Mouse (Mus musculus) heart, embryonic 14.5 days (tissue): Measurements from ENCODE around the gene Slc37a3. TPM values are rescaled to one million over a fixed set of nuclear protein-coding genes. Genes with fewer than 3 reads are reported as not detected.
A peak's percentile ranks its signal among the peaks of the same experiment; 100 is the strongest.

ENCODE experiments used
- ATAC-seq: fragments of 200-750 bp; cut with Nextera tagmentation; 2 replicates; pipeline ENCODE4 v1.8.0; 2017; ENCODE audit warnings: low read depth, moderate TSS enrichment; ENCODE audit not compliant: insufficient number of reproducible peaks, insufficient read depth, low FRiP score
- H3K27ac ChIP-seq, 2 experiments: fragments of 200-500 bp in 1 of 2; fragments of 300-500 bp in 1 of 2; sonication (generic) in 1 of 2; replicated peaks in 1 of 2; 2 replicates each; pipeline ENCODE4 v1.5.1; 2012 to 2014; ENCODE audit warnings: low read depth in 2 of 2, low read length in 2 of 2, control low read depth in 1 of 2, mild to moderate bottlenecking in 1 of 2, mixed read lengths in 1 of 2; ENCODE audit not compliant: control insufficient read depth in 1 of 2, insufficient read depth in 1 of 2
- H3K27me3 ChIP-seq: fragments of 300-500 bp; sonication (generic); 2 replicates; pipeline ENCODE4 v1.6.1; 2014; ENCODE audit warnings: mild to moderate bottlenecking, low read length, control low read depth; ENCODE audit not compliant: control insufficient read depth, insufficient read depth
- H3K36me3 ChIP-seq: fragments of 300-500 bp; sonication (generic); 2 replicates; pipeline ENCODE4 v1.6.1; 2014; ENCODE audit warnings: mild to moderate bottlenecking, control low read depth, low read length, mixed read lengths; ENCODE audit not compliant: control insufficient read depth, insufficient read depth
- H3K4me1 ChIP-seq, 2 experiments: fragments of 200-500 bp in 1 of 2; fragments of 300-500 bp in 1 of 2; sonication (generic) in 1 of 2; 2 replicates each; pipeline ENCODE4 v1.6.1; 2012 to 2014; ENCODE audit warnings: low read length in 2 of 2, control low read depth in 1 of 2, mixed read lengths in 1 of 2; ENCODE audit not compliant: control insufficient read depth in 2 of 2, insufficient read depth in 2 of 2
- H3K4me2 ChIP-seq: fragments of 300-500 bp; sonication (generic); 2 replicates; pipeline ENCODE4 v1.6.1; 2014; ENCODE audit warnings: mild to moderate bottlenecking, low read length
- H3K4me3 ChIP-seq, 2 experiments: fragments of 200-500 bp in 1 of 2; fragments of 300-500 bp in 1 of 2; sonication (generic) in 1 of 2; 2 replicates each; pipeline ENCODE4 v1.5.1; 2012 to 2014; ENCODE audit warnings: low read length in 2 of 2, mild to moderate bottlenecking in 2 of 2, control low read depth in 1 of 2, low read depth in 1 of 2, moderate library complexity in 1 of 2; ENCODE audit not compliant: control insufficient read depth in 1 of 2, insufficient read depth in 1 of 2
- H3K9ac ChIP-seq: fragments of 300-500 bp; sonication (generic); 2 replicates; pipeline ENCODE4 v1.6.1; 2014; ENCODE audit warnings: mild to moderate bottlenecking, low read length
- H3K9me3 ChIP-seq: fragments of 300-500 bp; sonication (generic); 2 replicates; pipeline ENCODE4 v1.6.1; 2016; ENCODE audit warnings: low read length, control low read depth; ENCODE audit not compliant: control insufficient read depth
- WGBS: fragments of 180-500 bp; shearing (Covaris S2); extraction: QIAGEN DNeasy Blood & Tissue Kit; methylation state at CpG from one replicate; pipeline ENCODE4 v1.1.7; 2014; 5-methylcytosine and 5-hydroxymethylcytosine counted together
- polyA plus RNA-seq: library from polyadenylated mRNA; unstranded; fragments of >200 nt; fragmentation: Nextera tagmentation; extraction: Ambion mirVana; gene quantifications from 2 replicates; pipeline ENCODE4 v1.2.1, GENCODE M21; 2014

Slc37a3 gene
- polyA plus RNA-seq, 1 experiment from 2014 or later = 35.9 TPM

DNA sequence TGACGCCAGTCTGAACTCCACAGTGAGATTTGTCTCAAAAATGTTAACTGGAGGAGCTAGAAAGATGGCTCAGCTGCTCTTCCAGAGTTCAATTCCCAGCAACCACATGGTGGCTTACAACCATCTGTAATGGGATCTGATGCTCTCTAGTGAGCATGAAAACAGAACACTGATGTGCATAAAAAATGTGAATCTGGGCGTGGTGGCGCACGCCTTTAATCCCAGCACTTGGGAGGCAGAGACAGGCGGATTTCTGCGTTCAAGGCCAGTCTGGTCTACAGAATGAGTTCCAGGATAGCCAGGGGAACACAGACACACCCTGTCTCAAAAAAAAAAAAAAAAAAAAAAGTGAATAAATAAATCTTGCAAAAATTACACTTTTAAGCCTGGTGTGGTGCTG, 19.6 kb upstream of the Slc37a3 start:
- Histone ChIP-seq H3K4me2 (no peak overlapping the region), H3K9me3 (no peaks in the 10 kb centered on the region), H3K36me3 (peaks cover 27% of the 10 kb centered on the region), H3K9ac (no peak overlapping the region), H3K4me3 (no peak overlapping the region), H3K27me3 (no peaks in the 10 kb centered on the region), H3K27ac (no peak overlapping the region), H3K4me1 (no peaks in the 10 kb centered on the region)
- ATAC-seq = no peak
- WGBS = 96% methylated on average over 6 of the region's 6 CpGs

DNA sequence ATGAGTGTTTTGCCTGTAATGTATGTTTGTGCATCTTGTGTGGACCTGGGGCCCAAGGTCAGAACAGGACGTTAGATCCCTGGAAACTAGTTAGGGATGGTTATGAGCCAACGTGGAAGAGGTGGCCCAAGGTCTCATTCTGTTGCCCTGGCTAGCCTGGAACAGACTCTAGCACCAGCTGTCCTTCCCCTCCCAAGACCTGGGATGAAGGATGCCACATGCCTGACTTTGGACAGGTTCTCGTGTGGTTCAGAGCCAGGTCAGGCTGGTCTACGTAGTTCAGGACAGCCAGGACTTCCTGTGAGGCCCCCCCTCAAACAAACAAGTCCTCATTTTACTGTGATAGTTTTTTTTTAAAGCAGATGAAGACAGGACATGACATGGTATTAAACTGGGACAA, 18.4 kb upstream of the Slc37a3 start:
- no peak overlapping the region for H3K9ac ChIP-seq
- 74% methylated on average over 4 of the region's 4 CpGs for WGBS
- H3K4me1 ChIP-seq = no peaks in the 10 kb centered on the region
- H3K27me3 ChIP-seq = no peaks in the 10 kb centered on the region
- peaks cover 27% of the 10 kb centered on the region for H3K36me3 ChIP-seq
- ATAC-seq = no peak
- no peak overlapping the region for H3K27ac ChIP-seq
- no peak overlapping the region for H3K4me2 ChIP-seq
- no peaks in the 10 kb centered on the region for H3K9me3 ChIP-seq
- H3K4me3 ChIP-seq = no peak overlapping the region

DNA sequence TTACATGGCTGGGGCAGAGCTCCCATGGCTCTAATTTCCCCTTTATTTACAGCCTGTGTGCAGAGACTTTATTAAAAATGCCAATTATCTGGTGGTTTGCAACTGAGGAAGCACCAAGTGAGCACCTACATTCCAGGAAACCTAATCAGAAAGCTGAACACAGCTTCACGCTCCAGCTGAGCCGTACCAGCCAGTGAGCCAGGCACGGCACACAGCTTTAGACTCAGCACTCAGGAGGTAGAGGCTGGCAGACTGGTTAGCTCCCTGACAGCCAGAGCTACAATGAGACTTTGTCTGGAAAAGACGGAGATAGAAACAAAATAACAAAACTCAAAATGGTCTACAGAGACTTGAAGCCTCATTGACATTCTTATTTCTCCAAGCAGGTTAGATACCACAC, 18.0 kb upstream of the Slc37a3 start:
- H3K27ac ChIP-seq = no peak overlapping the region
- no peak for ATAC-seq

DNA sequence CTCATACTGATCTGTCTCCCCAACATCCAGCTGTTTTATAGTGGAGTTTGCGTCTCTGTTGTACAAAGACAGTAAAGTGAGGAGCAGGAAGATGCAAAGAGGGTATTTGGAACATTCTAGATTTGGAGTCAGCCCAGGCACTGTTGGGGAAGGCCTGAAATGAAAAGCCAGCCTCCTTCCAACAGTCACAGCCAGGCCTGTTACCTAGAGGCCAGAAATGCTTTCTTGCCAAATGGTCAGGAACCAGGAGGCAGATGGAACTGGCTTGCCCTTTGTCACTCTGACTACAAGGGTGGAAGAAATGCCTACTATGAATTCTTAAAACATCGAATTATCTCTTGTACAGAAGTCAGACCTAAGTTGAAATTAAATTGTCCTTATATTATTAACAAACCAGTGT, 12.5 kb upstream of the Slc37a3 start:
- no peaks in the 10 kb centered on the region for H3K27me3 ChIP-seq
- H3K4me2 ChIP-seq = no peak overlapping the region
- H3K4me3 ChIP-seq = no peak overlapping the region
- 87% methylated on average over 2 of the region's 2 CpGs for WGBS
- ATAC-seq = no peak
- H3K9me3 ChIP-seq = no peaks in the 10 kb centered on the region
- H3K36me3 ChIP-seq = no peaks in the 10 kb centered on the region
- no peak overlapping the region for H3K27ac ChIP-seq
- H3K9ac ChIP-seq = no peak overlapping the region
- no peaks in the 10 kb centered on the region for H3K4me1 ChIP-seq

More for the DNA sequence above, 18.0 kb upstream of the Slc37a3 start:
- Histone ChIP-seq H3K36me3 (peaks cover 25% of the 10 kb centered on the region), H3K4me2 (no peak overlapping the region), H3K9ac (no peak overlapping the region), H3K27me3 (no peaks in the 10 kb centered on the region), H3K4me1 (no peaks in the 10 kb centered on the region), H3K9me3 (no peaks in the 10 kb centered on the region), H3K4me3 (no peak overlapping the region)
- WGBS = 78% methylated on average over 4 of the region's 4 CpGs

DNA sequence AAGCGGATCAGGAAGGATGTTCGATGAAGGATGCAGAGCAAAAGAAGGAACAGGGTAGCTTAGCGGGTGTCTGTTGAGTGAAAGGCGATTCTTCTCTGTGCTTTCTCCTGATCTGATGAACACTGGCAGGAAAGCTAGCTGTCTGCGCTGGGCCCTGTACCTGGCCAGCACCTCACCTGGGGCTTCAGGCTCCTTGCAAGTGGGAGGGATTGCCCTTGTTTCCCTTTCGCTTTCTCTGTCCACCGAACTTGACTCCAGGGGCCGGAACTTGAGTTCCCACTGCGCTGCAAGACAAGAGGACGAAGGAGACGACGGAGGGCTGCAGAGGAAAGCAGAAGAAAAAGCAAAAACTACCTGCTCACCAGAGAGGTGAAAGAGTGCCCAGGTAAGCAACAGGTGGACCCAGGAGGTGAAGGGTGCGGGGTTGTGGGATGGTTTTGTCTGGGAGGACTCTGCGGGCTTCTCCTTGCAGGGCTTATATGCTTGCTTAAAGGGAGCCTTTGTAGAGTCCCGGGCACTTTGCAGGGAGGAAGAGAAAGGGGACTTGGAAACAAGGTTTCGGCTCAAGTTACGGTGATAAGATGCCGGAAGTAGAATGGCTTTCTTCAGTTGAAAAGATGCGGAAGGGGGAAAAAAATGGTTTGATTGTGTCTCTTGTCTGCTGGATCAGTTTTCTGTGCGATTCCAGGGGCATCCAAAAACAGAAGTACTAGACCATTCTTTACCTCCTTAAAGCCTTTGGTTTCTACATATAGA, 3.8 kb upstream of the Slc37a3 start, which contains the start of gene Rab19:
TSS of gene Rab19 (plus strand) at position 51 of the 756 bp plus-strand sequence.
- no peak for ATAC-seq
- peaks cover 2 to 7% of the 10 kb centered on the region in 2 experiments; a peak in 3 of 4 replicates for H3K4me1 ChIP-seq
- no peak within 1 kb of the TSS for H3K27ac ChIP-seq
- 4% methylated on average over 20 of the region's 20 CpGs for WGBS
- peak within 1 kb of the TSS; percentile 41 to 50 for H3K4me3 ChIP-seq
- H3K4me2 ChIP-seq = peak within 1 kb of the TSS; percentile 84
- no peaks in the 10 kb centered on the region for H3K9me3 ChIP-seq
- 0 out of 2 replicates have a peak, but pooled peaks cover 2% of the 10 kb centered on the region for H3K27me3 ChIP-seq
- H3K9ac ChIP-seq = peak within 1 kb of the TSS; percentile 68
- H3K36me3 ChIP-seq = no peaks in the 10 kb centered on the region

DNA sequence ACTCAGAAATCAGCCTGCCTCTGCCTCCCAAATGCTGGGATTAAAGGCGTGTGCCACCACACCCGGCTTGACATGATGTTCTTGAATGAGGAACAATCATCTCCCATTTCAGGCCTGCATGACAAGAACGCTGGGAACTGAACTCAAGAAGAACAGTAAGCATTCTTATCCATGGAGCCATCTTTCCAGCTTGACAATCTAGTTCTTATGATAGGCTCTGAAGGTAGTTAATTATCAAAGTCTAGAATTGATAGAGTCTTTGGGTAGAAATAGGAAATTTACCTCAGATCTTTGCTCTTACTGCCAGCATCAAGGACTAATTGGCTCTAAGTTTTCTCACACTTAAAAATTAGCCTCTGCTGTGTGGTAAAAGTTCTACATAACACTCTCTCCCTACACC, 2.8 kb upstream of the Slc37a3 start:
- Histone ChIP-seq H3K4me1 (peaks cover 2 to 8% of the 10 kb centered on the region in 2 experiments; a peak in 3 of 4 replicates), H3K4me3 (no peak overlapping the region), H3K27me3 (0 out of 2 replicates have a peak, but pooled peaks cover 2% of the 10 kb centered on the region), H3K9me3 (no peaks in the 10 kb centered on the region), H3K27ac (no peak overlapping the region), H3K36me3 (no peaks in the 10 kb centered on the region), H3K9ac (no peak overlapping the region), H3K4me2 (no peak overlapping the region)
- ATAC-seq = no peak
- WGBS = 82% methylated on average over 3 of the region's 3 CpGs

DNA sequence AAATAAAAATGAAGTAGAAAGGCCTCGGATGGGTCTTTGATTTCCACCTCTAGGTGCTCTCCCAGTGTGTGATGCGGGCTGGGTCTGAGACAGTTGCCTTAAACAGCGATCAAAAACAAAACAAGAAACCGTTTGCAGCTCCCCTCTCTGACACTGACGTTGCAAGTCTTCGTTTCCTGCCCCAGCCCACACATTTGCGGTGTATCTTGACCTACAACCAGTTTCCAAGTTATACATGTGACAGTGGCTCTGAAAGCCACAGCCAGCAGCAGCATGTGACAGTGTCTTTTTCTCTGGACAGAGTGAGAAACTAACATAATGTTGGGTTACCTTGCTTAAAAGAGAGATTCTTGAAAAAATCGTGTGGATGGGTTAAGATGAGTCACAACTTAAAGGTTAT, 2.3 kb upstream of the Slc37a3 start:
- Histone ChIP-seq H3K27me3 (0 out of 2 replicates have a peak, but pooled peaks cover 2% of the 10 kb centered on the region), H3K4me2 (no peak overlapping the region), H3K9me3 (no peaks in the 10 kb centered on the region), H3K4me1 (peaks cover 2 to 8% of the 10 kb centered on the region in 2 experiments; a peak in 3 of 4 replicates), H3K9ac (no peak overlapping the region), H3K36me3 (no peaks in the 10 kb centered on the region), H3K4me3 (no peak overlapping the region), H3K27ac (no peak overlapping the region)
- no peak for ATAC-seq
- WGBS = 61% methylated on average over 8 of the region's 8 CpGs
